Comparison of ENCODE assay signal across 25 mouse cellular contexts in genomic region chr17:10403186-10403585, GRCm38 (mm10).
"Had no signal": no experiment of that assay in that cellular context is flagged by ENCODE, and none has a peak within 500 bp of the region (broad histone marks: within the 10 kb centered on the region; RNA-seq: fewer than 3 reads in every experiment).

No protein-coding gene starts in this region.

- H3K4me2 ChIP-seq: limb, embryonic 13.5 days; liver, embryonic 12.5 days; liver, embryonic 15.5 days; lung, embryonic 15.5 days; neural tube, embryonic 12.5 days; neural tube, embryonic 15.5 days had no signal

- H3K4me3 ChIP-seq: limb, embryonic 10.5 days; limb, embryonic 13.5 days; liver, embryonic 12.5 days; liver, embryonic 15.5 days; lung, embryonic 15.5 days; megakaryocyte, embryonic 14.5 days; midbrain, embryonic 10.5 days; neural tube, embryonic 12.5 days; neural tube, embryonic 15.5 days had no signal

- H3K9me3 ChIP-seq: limb, embryonic 10.5 days; limb, embryonic 13.5 days; liver, embryonic 12.5 days; liver, embryonic 15.5 days; lung, embryonic 15.5 days; megakaryocyte, embryonic 14.5 days; midbrain, embryonic 10.5 days; neural tube, embryonic 12.5 days; neural tube, embryonic 15.5 days had no signal

- H3K36me3 ChIP-seq: limb, embryonic 10.5 days; limb, embryonic 13.5 days; liver, embryonic 12.5 days; liver, embryonic 15.5 days; lung, embryonic 15.5 days; midbrain, embryonic 10.5 days; neural tube, embryonic 12.5 days; neural tube, embryonic 15.5 days had no signal

- DNase-seq: kidney, adult 9 months; kidney, postnatal 14 days; kidney, postnatal 4 days; layer of hippocampus, postnatal 36 days; liver; lung, adult 18-20 months; lung, postnatal 10 days; lung, postnatal 36 days; midbrain, embryonic 14.5 days; right cerebral cortex, adult 18-20 months; right cerebral cortex, postnatal 14 days; right cerebral cortex, postnatal 4 days; thymus, adult 2 months; thymus, postnatal 14 days; thymus, postnatal 4 days had no signal

- H3K4me1 ChIP-seq: liver, embryonic 12.5 days; megakaryocyte, embryonic 14.5 days had no signal

- ATAC-seq: liver, embryonic 12.5 days had no signal

- H3K27me3 ChIP-seq: limb, embryonic 13.5 days; liver, embryonic 12.5 days; liver, embryonic 15.5 days; lung, embryonic 15.5 days; neural tube, embryonic 12.5 days; neural tube, embryonic 15.5 days had no signal

- H3K27ac ChIP-seq: limb, embryonic 10.5 days; limb, embryonic 13.5 days; liver, embryonic 12.5 days; liver, embryonic 15.5 days; lung, embryonic 15.5 days; neural tube, embryonic 12.5 days; neural tube, embryonic 15.5 days; stomach, postnatal 0 days had no signal

- H3K9ac ChIP-seq: limb, embryonic 13.5 days; liver, embryonic 12.5 days; liver, embryonic 15.5 days; lung, embryonic 15.5 days; neural tube, embryonic 12.5 days; neural tube, embryonic 15.5 days had no signal
